In the genomic region with DNA sequence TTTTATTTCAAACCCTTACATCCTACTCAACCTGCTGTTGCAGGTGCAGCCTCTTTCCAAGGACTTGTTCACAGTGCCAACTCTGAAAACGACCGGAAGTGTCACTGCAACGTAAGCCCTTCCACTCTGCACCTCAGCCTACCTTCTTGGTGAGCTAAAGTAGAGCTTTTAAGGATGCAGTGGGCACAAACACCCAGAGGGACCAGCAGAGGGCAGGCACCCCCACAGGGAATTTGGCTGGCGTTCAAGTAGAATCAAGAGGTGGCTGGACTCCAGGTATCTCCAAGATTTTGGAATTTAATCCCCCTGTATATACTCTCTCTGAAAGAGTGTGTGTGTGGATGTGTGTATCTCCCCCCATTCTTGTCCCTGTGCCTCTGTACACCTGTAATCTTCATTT, we compare ENCODE assay signal across 22 mouse cellular contexts. TPM values are rescaled to one million over a fixed set of nuclear protein-coding genes. Genes with fewer than 3 reads are reported as not detected.
A peak's percentile ranks its signal among the peaks of the same experiment; 100 is the strongest.
DNase-seq lines count a peak whose midpoint lies in the region; ATAC-seq and TF ChIP-seq lines count a peak whose summit lies in the region.
"Had no signal": no experiment of that assay in that cellular context is flagged by ENCODE, and none has a peak within 500 bp of the region (broad histone marks: within the 10 kb centered on the region; RNA-seq: fewer than 3 reads in every experiment).

No protein-coding gene starts in this region.

- ATAC-seq in CD4-positive, CD25-positive, alpha-beta regulatory T cell, adult 4 months: no peak
- ATAC-seq in kidney, postnatal 0 days (replicated peaks; ENCODE audit: low FRiP score, low read depth): no peak

- H3K9ac ChIP-seq in kidney, postnatal 0 days (ENCODE audit: low read depth, low read length): no peak overlapping the region
- H3K9ac ChIP-seq: forebrain, embryonic 12.5 days; limb, embryonic 12.5 days; liver, embryonic 15.5 days; neural tube, embryonic 15.5 days had no signal

- H3K27ac ChIP-seq in kidney, postnatal 0 days: no peak overlapping the region
- H3K27ac ChIP-seq: forebrain, embryonic 12.5 days; limb, embryonic 12.5 days; liver, embryonic 15.5 days; neural tube, embryonic 15.5 days had no signal

- peak; percentile 3 for DNase-seq in CD4-positive, CD25-positive, alpha-beta regulatory T cell, adult 2 months (ENCODE audit: low read depth, low spot score)
- no peak for DNase-seq in kidney, postnatal 0 days (ENCODE audit: low spot score)
- DNase-seq in kidney, postnatal 36 days: no peak
- DNase-seq in lung, postnatal 10 days: peak; percentile 37
- no peak for DNase-seq in lung, adult 18-20 months
- peak; percentile 29 for DNase-seq in 416B (ENCODE audit: low read depth)
- DNase-seq in urinary bladder, postnatal 4 days (ENCODE audit: low spot score in 2 of 2): no peak
- DNase-seq: cerebellum, adult 8-10 months; heart, adult 18-20 months; kidney, adult 9 months; midbrain, embryonic 14.5 days; right cerebral cortex, postnatal 14 days; spleen, adult 18-20 months had no signal

- H3K36me3 ChIP-seq in kidney, postnatal 0 days (ENCODE audit: insufficient read depth, low read length): no peaks in the 10 kb centered on the region
- H3K36me3 ChIP-seq: forebrain, embryonic 12.5 days; limb, embryonic 12.5 days; liver, embryonic 15.5 days; neural tube, embryonic 15.5 days had no signal

- WGBS in kidney, postnatal 0 days: 48% methylated on average over 4 of the region's 4 CpGs

- TF ChIP-seq CTCF in kidney, postnatal 0 days (IDR thresholded peaks at IDR 0.05; ENCODE audit: low read depth): peak; percentile 46

- no peak overlapping the region for H3K4me2 ChIP-seq in kidney, postnatal 0 days (ENCODE audit: low read length)
- H3K4me2 ChIP-seq: forebrain, embryonic 12.5 days; limb, embryonic 12.5 days; liver, embryonic 15.5 days; neural tube, embryonic 15.5 days had no signal

- H3K4me3 ChIP-seq in kidney, postnatal 0 days (replicated peaks; ENCODE audit: low read depth, low read length): no peak overlapping the region
- H3K4me3 ChIP-seq: forebrain, embryonic 12.5 days; limb, embryonic 12.5 days; liver, embryonic 15.5 days; neural tube, embryonic 15.5 days had no signal

- no peaks in the 10 kb centered on the region for H3K9me3 ChIP-seq in kidney, postnatal 0 days (replicated peaks; ENCODE audit: low read length)
- H3K9me3 ChIP-seq: forebrain, embryonic 12.5 days; limb, embryonic 12.5 days; liver, embryonic 15.5 days; neural tube, embryonic 15.5 days had no signal

- no peaks in the 10 kb centered on the region for H3K27me3 ChIP-seq in kidney, postnatal 0 days (ENCODE audit: insufficient read depth, low read length)
- H3K27me3 ChIP-seq: CH12.LX; liver, embryonic 15.5 days; neural tube, embryonic 15.5 days had no signal

- no peaks in the 10 kb centered on the region for H3K4me1 ChIP-seq in kidney, postnatal 0 days (replicated peaks; ENCODE audit: insufficient read depth, low read length)

RNA-seq across cellular contexts. Expression of gene Csk, which starts 4.4 kb away (rescaled TPM):
- 100 to 1,000 TPM; 110 to 150 TPM for polyA plus RNA-seq in CD4-positive, CD25-positive, alpha-beta regulatory T cell, adult 4 months (2017; shearing (Covaris generic))
- polyA plus RNA-seq in kidney, postnatal 0 days (2015; fragmentation: Nextera tagmentation; extraction: Ambion mirVana): 23.9 and 25.2 TPM in 2 replicates

RNA-seq across cellular contexts. Expression of gene Cyp1a2, which starts 25.7 kb away (rescaled TPM):
- not detected for polyA plus RNA-seq in CD4-positive, CD25-positive, alpha-beta regulatory T cell, adult 4 months (2017; shearing (Covaris generic))
- polyA plus RNA-seq in kidney, postnatal 0 days (2015; fragmentation: Nextera tagmentation; extraction: Ambion mirVana): not detected in 2 replicates
- polyA plus RNA-seq: cortical plate, adult 2 months; embryonic facial prominence, embryonic 11.5 days; forebrain, embryonic 12.5 days; heart, embryonic 14.5 days; limb, embryonic 12.5 days; midbrain, embryonic 14.5 days; neural tube, embryonic 15.5 days had no signal

RNA-seq across cellular contexts. Expression of gene Cyp1a1, which starts 29.9 kb away (rescaled TPM):
- not detected for polyA plus RNA-seq in CD4-positive, CD25-positive, alpha-beta regulatory T cell, adult 4 months (2017; shearing (Covaris generic))
- polyA plus RNA-seq in kidney, postnatal 0 days (2015; fragmentation: Nextera tagmentation; extraction: Ambion mirVana): 0.29 and 0.34 TPM in 2 replicates
- polyA plus RNA-seq: embryonic facial prominence, embryonic 11.5 days; forebrain, embryonic 12.5 days; heart, embryonic 14.5 days; limb, embryonic 12.5 days had no signal

RNA-seq across cellular contexts. Expression of gene Lman1l, which starts 37.3 kb away (rescaled TPM):
- 1 to 10 TPM in 1 of 2 experiments, under 1 TPM in 1; 0.79 to 1.4 TPM for polyA plus RNA-seq in CD4-positive, CD25-positive, alpha-beta regulatory T cell, adult 4 months (2017; shearing (Covaris generic))
- polyA plus RNA-seq in kidney, postnatal 0 days (2015; fragmentation: Nextera tagmentation; extraction: Ambion mirVana): not detected in 2 replicates
- polyA plus RNA-seq: cortical plate, adult 2 months; embryonic facial prominence, embryonic 11.5 days; forebrain, embryonic 12.5 days; limb, embryonic 12.5 days; liver, embryonic 15.5 days; midbrain, embryonic 14.5 days; neural tube, embryonic 15.5 days had no signal

RNA-seq across cellular contexts. Expression of gene Edc3, which starts 50.5 kb away (rescaled TPM):
- polyA plus RNA-seq in CD4-positive, CD25-positive, alpha-beta regulatory T cell, adult 4 months (2017; shearing (Covaris generic)): 10 to 100 TPM; 30.2 to 30.5 TPM
- 23.1 and 26.4 TPM in 2 replicates for polyA plus RNA-seq in kidney, postnatal 0 days (2015; fragmentation: Nextera tagmentation; extraction: Ambion mirVana)

Comparison
In these comparisons a context has a peak if more than half of its experiments do, and no peak if none do; other contexts are left out.
1. DNase-seq: peak in CD4-positive, CD25-positive, alpha-beta regulatory T cell, adult 2 months (single experiment), lung, postnatal 10 days (single experiment) and 416B (single experiment); none in kidney, postnatal 0 days (single experiment), kidney, postnatal 36 days (0 of 2), lung, adult 18-20 months (0 of 2) and urinary bladder, postnatal 4 days (0 of 2).